Mouse (Mus musculus): Measurements from ENCODE around the gene Gm20388.

Gm20388 gene

DNA sequence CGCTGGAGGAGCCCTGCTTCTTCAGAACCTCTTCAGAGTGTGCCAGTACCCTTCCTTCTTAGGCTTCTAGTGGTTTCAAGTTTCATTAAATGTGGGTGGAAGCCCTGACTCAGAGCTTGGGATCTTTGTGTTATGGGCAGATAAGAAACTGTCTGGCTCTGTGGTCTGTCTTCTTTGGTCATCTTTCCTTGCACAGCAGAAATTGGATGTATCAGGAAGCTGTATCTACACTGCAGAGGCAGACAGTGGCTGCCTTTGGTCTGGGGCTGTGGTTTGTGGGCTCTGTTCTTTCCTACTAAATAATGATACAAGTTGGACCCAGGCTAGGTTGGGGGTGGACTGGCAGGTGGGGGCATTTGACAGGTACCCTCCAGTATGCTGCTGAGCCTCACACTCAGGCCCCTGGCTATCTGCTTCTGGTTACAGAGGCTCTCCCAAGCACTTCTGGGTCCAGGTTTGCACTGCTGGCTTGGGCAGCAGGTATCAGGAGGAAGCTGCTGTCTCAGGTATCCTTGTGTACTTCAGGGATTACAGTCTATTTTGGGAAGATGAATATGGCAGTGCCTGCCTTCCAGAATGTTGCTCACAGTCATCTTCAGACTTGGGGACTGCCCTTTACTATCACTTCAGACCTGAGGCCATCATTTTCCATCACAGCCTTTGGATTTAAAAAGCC lies 2045.3 kb downstream of the Gm20388 start:
- no peak for DNase-seq (ENCODE audit: low spot score in 2 of 2)

- no peak for DNase-seq (ENCODE audit: low spot score in 2 of 2)
These were observed 2047.8 kb downstream of the Gm20388 start for GRCm38 (mm10) chr8:121958395-121958794.

DNA sequence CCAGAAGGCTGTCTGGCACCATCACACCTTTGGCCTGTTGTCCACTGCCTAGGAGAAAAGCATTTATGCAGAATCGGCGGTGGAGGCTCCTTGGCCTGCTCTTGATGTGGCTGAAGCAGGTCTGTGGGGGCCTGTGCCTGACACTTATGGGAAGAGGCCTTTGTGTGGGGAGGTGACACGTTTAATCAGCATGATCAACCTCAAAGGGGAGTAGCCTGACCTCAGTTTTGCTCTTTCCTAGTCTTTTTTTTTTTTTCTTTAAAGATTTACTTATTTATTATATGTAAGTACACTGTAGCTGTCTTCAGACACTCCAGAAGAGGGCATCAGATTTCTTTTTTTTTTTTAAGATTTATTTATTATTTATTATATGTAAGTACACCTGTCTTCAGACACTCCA lies 2052.3 kb downstream of the Gm20388 start:
- DNase-seq (ENCODE audit: low spot score in 2 of 2): no peak

DNA sequence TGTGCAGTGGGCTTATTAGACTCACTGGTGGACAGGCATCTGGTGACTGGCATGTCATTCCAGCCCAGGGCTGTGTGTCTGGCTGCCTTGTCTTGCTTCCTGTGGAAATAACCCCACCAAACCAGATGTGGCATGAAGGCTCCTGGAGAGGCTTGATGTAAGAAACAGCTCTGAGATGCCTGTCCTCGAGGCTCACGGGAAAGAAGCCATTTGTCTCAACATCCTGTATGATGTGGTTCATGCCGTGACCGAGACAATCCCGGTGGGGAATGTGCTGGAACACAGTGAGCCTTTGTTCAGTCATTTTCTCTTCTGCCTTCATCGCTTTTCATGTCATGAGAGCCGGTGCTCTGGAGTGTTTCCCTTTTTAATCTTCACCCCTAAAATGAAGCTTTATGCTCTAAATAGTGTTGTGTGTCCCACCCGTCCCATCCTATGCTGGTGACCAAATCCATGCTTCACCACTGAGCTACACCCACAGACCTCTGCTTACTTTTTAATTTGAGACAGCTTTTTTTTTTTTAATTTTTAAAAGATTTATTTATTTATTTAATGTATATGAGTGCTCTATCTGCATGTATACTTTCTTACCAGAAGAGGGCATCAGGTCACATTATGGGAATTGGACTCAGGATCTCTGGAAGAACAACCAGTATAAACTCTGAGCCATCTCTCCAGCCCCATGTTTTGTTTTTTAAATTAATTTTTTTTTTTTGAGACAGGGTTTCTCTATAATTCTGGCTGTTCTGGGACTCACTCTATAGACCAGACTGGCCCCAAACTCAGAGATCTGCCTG lies 2054.3 kb downstream of the Gm20388 start:
- no peak for DNase-seq (ENCODE audit: low spot score in 2 of 2)

- DNase-seq (ENCODE audit: low spot score in 2 of 2): no peak
These were observed 2055.5 kb downstream of the Gm20388 start for GRCm38 (mm10) chr8:121966110-121966509.

- no peak for DNase-seq (ENCODE audit: low spot score in 2 of 2)
These were observed 2056.2 kb downstream of the Gm20388 start for GRCm38 (mm10) chr8:121966714-121967448.

DNA sequence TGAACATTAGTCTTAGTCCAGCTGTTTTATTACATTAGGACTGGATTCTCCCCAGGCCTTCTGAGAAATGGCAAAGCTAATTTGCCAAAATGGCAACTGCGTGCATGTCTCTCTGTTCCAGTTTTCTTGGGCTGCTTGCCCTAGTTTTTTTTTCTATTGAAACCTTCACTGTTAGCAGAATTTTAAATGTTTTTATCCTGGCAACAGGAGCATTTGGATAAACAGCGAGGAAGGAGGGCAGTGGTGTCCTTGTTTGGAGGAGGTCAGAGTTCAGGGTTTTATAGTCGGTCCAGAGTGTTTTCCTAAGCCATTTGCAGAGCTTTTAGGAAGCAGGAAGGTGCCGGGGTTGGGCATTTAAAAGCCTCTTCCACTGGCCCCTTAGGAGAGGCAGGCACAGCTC lies 2057.3 kb downstream of the Gm20388 start:
- DNase-seq (ENCODE audit: low spot score in 2 of 2): no peak

DNA sequence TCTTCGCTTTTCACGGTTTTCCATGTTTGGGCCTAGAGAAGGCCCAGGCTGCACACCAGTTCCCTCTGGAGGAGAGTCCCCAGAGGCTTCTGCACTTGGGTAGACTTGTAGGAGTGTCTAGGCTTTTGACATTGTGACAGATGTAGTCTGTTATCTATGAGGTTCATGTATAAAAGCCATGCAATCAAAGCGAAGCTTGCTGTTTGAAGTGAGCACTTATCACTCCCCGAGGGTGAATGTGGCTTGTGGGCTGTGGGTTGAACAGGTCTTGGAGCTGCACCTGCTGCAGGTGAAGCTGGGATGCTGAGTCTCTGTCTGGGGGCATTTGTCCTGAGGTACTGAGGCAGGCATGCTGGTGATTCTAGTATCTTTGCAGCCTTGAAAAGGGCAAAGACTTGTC lies 2057.9 kb downstream of the Gm20388 start:
- DNase-seq (ENCODE audit: low spot score in 2 of 2): no peak

DNA sequence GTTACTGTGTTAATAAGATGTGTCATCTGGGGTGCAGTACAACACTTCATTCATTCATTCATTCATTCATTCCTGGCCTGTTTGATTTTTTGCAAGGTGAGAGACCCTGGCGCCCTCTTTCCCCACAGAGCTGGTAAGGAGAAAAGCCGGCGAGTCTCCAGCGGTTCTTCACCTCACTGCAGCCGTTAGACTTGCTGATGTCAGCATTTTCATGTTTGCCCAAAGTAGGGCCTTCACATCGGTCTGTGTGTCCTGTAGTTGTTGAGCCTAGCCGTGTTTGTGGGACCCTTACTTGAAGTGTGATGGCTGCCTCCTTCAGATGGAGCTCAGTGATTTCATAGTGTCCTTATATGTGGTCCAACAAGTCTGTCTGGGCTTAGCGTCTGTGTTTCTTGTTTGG lies 2059.6 kb downstream of the Gm20388 start:
- DNase-seq (ENCODE audit: low spot score in 2 of 2): no peak

DNA sequence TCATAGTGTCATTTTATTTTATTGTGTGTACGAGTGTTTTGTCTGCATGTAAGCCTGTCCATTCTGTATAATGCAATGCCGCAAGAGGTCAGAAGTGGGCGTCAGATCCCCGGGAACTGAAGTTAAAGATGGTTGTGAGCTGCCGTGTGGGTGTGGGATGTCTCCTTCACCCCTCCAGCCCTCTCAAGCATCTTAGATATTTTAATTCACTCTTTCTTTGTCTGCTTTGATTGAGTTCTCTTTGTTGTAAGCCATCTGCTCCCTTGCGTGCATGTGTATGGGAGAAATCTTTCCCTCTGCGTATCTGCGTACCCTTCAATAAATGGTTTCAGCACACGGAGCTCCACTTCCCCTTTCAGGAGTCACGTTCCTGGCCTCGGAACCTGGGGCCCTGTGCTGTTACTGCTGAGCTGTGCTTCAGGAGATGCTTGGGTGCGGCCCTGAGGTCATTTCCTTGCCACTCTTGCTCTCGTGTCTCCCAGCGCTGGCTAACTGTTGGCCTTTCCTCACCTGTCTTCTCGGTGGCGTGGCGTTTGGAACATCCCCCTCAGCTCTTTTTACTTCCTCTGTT lies 2060.9 kb downstream of the Gm20388 start:
- no peak for DNase-seq (ENCODE audit: low spot score in 2 of 2)

- DNase-seq (ENCODE audit: low spot score in 2 of 2): no peak
These were observed 2063.3 kb downstream of the Gm20388 start for GRCm38 (mm10) chr8:121973906-121974305.

DNA sequence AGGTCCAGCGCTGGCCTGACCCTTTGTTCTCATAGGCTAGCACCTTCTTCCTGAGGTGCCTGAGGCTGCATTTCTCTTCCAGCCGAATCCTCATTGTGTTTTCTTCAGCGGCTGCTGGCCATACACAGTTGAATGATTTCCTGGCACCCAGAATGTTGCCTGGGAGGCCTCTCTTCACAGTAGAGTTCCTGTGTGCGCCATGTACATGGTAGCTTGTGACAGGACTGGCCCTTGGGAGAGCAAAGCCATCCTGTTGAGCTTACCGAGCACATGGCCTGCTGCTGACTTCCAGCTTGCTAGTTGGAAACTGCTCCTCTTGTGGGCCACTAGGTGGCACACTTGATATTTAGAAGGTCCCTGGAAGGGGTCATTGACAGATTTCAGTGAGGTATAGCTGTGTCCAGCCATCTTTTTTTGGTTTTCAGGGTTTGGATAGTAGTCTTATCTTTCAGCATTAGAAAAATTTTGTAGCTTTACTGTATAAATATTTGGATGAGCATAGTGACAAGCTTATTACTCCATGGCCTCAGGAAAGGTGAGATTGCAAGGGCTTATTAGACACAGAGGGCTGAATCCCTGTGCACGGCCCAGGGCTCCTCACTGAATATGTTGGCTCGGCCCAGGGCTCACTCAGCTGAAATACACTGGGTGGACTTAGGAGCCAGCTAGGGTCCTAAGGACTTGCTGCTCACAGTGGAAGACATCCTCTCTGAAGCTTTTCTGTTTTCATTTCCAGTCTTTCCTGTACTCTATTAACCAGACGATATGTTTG lies 2067.4 kb downstream of the Gm20388 start:
- DNase-seq (ENCODE audit: low spot score in 2 of 2): no peak

GRCm38 (mm10) chr8:121978670-121979069 lies 2068.0 kb downstream of the Gm20388 start:
- DNase-seq (ENCODE audit: low spot score in 2 of 2): no peak

GRCm38 (mm10) chr8:121980792-121981519 lies 2070.3 kb downstream of the Gm20388 start:
- DNase-seq (ENCODE audit: low spot score in 2 of 2): no peak

DNA sequence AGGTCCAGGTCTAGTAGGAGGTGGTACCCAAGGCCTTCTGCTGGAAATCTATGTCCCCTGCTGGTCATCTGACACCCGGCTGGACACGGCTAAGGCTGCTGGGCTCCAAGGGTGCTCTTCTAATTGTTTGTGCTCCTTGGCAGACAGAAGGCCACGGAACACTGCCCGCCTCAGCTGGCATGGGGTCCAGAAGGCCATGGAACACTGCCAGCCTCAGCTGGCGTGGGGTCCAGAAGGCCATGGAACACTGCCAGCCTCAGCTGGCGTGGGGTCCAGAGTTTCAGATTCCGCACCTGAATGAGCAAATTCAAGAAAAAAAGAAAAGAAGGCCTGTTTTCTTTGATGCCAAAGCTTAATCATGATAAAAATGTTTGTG lies 2070.9 kb downstream of the Gm20388 start:
- no peak for DNase-seq (ENCODE audit: low spot score in 2 of 2)

DNA sequence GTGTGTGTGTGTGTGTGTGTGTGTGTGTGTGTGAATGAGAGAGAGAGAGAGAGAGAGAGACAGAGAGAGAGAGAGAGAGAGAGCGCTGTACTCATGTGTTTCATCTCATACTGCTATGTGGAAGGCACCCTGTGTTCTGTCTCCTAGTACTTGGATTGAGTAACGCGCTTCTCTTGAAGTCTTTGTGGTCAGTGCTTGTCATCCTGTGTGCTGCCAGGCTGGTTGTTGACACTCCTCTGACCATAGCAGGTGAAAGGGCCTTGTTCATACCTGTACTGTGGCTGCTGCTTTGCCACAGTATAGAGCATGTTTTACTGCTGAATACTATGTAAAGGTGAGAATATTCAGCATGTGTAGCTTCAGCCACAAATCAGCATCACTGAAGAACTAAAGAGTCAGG lies 2075.0 kb downstream of the Gm20388 start:
- no peak for DNase-seq (ENCODE audit: low spot score in 2 of 2)

DNA sequence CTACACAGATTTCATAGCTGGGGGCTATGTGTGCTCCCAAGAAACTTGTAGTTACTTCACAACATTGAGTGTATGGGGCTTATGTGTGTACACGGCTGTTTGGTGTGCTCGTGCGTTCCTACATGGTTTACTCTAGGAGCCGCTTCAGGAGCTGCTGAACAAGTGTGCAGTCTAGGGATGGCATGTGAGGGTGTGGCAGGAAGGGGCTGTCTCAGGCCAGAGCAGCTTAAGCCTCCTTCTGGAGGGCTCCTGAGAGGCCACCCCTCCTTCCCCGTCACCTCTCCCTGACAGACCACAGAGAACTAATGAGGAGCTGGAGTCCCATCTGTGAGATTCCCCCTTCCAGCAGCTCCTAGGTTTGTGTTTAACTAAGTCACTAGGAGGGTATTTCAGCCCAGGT lies 2077.3 kb downstream of the Gm20388 start:
- DNase-seq (ENCODE audit: low spot score in 2 of 2): no peak

GRCm38 (mm10) chr8:121990506-121991255 lies 2080.0 kb downstream of the Gm20388 start:
- DNase-seq (ENCODE audit: low spot score in 2 of 2): no peak

DNA sequence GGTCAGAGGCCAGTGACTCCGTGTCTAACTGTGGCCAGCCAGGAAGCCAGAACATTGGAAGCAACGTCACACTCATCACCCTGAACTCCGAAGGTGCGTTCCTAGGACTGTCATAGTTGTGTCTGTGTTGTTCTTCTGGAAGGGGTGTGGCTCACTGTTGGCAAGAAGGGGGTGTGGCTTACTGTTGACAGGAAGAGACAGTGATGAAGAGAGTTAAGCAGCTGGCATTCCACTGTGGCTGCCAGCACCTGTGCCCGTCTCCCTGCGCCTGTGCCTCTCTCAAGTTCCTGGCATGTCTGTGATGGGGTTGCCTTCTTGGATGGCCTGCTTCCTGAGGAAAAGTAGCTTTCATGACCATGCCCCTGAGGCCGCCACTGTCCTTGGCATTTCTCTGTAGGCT lies 2081.0 kb downstream of the Gm20388 start:
- no peak for DNase-seq (ENCODE audit: low spot score in 2 of 2)

DNA sequence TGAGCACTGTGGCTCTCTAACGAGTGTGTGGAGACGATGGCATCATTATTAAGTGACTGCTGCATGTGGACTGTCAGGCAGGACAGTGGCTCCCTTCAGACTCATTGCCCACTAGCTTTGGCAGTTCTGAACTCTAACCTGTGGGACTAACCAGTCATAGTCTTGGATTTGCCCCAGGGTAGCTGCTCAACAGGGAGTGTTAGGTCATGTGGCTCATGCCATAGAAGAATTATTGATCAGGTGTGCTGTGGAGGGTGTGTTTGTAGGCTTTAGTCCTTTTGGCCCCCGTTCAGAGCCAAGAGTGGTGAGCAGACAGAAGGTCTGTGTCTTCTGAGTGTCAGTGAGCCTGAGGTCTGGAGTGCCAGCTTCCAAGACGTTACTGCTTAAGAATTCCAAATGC lies 2082.3 kb downstream of the Gm20388 start:
- DNase-seq (ENCODE audit: low spot score in 2 of 2): no peak
